Mouse (Mus musculus): ENCODE measurements around the gene Mmp20. TPM values are rescaled to one million over a fixed set of nuclear protein-coding genes. Genes with fewer than 3 reads are reported as not detected.

The Mmp20 gene
- polyA plus RNA-seq (2017; shearing (Covaris generic)), result not detected

DNA sequence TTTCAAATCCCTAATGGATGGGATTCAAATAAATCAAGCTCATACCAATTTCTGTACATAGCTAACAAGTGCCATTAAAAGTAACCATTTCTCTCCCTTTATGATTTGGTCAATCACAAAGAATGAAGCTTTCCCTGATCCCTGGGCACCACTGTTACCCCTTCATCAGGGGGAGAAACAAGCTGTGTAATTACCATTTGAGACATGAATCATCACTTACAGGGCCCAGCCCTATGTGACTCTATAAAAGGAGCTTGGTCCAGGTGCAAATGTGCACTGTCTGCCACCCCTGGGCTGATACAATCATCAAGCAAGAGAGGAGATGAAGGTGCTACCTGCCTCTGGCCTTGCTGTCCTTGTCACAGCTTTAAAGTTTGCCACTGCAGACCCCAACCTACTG lies at the start of gene Mmp20:
Mmp20 (plus strand) TSS at position 301 of the 400 bp plus-strand sequence.

DNA sequence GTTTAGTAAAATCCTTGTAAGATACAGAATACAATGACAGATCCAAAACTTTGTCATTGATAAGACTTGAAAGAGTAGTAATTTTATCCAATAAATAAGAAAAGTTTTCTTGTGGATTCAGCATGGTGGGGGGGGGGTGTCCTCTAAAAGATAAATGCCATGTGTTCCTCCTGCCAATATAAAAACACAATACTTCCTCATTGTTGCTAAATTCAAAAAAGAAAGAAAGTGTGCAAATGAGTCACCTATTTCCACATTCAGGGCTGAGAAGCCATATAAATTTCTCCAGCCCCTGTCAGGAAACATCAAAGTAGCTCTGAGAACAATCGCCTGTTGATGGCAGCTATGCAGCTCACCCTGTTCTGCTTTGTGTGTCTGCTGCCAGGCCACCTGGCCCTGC lies 63.8 kb downstream of the Mmp20 start, which contains the start of gene Mmp7:
Mmp7 (plus strand) TSS at position 301 of the 400 bp plus-strand sequence.

Other genes starting within 250 kb of the Mmp20 start
- not detected for gene Mmp1b, start 240.2 kb upstream of the Mmp20 start, polyA plus RNA-seq (2017; shearing (Covaris generic))
- not detected for gene Mmp3, start 182.4 kb upstream of the Mmp20 start, polyA plus RNA-seq (2017; shearing (Covaris generic))
- not detected for gene Mmp10, start 125.9 kb upstream of the Mmp20 start, polyA plus RNA-seq (2017; shearing (Covaris generic))
- not detected for gene Mmp8, start 69.8 kb upstream of the Mmp20 start, polyA plus RNA-seq (2017; shearing (Covaris generic))
- gene Mmp27, start 56.8 kb upstream of the Mmp20 start, polyA plus RNA-seq (2017; shearing (Covaris generic)), result not detected
- gene Mmp7, start 63.9 kb downstream of the Mmp20 start, polyA plus RNA-seq (2017; shearing (Covaris generic)), result not detected
- 49.1 TPM for gene Tmem123, start 135.8 kb downstream of the Mmp20 start, polyA plus RNA-seq (2017; shearing (Covaris generic))
- gene Birc2, start 208.8 kb downstream of the Mmp20 start, polyA plus RNA-seq (2017; shearing (Covaris generic)), result 126 TPM
- gene Birc3, start 245.0 kb downstream of the Mmp20 start, polyA plus RNA-seq (2017; shearing (Covaris generic)), result 147 TPM

Measured in CD4-positive, CD25-positive, alpha-beta regulatory T cell, adult 9 weeks (primary cell).